Mouse (Mus musculus): Measurements from ENCODE around the gene Gm49395. TPM values are rescaled to one million over a fixed set of nuclear protein-coding genes. Genes with fewer than 3 reads are reported as not detected.

Gene Gm49395
- polyA plus RNA-seq, 1 experiment from 2014 or later, result 6.3 TPM

DNA sequence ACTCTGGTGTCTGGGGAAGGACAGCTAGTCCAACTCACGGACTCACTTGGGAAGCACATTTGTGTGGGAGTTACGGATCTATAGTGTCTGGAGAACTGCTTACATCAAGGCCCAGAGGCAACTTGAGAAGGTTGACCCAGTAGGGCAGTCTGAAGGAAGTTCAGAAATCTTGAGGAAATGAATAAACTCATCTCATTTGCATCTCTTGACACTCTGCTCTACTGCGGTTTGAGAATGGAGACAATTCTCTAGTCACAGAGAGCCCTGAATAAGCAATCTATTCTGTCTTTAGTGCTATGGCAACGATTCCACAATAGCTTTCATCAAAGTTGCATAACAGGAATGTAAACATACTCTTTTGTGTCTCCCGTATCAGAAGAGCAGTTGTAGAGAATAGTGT, 4.8 kb downstream of the Gm49395 start:
- no peaks in the 10 kb centered on the region for H3K27me3 ChIP-seq
- H3K4me3 ChIP-seq, result no peak overlapping the region
- no peak overlapping the region for H3K27ac ChIP-seq
- ATAC-seq (ENCODE audit: insufficient number of reproducible peaks, low FRiP score, low TSS enrichment, low read depth), result no peak
- no peaks in the 10 kb centered on the region for H3K9me3 ChIP-seq
- H3K4me1 ChIP-seq, result peaks cover 9% of the 10 kb centered on the region; the same call in 1 of the 2 replicates
- 80% methylated on average over 5 of the region's 5 CpGs for WGBS
- no peaks in the 10 kb centered on the region for H3K36me3 ChIP-seq
- H3K4me2 ChIP-seq, result no peak overlapping the region
- H3K9ac ChIP-seq, result no peak overlapping the region

DNA sequence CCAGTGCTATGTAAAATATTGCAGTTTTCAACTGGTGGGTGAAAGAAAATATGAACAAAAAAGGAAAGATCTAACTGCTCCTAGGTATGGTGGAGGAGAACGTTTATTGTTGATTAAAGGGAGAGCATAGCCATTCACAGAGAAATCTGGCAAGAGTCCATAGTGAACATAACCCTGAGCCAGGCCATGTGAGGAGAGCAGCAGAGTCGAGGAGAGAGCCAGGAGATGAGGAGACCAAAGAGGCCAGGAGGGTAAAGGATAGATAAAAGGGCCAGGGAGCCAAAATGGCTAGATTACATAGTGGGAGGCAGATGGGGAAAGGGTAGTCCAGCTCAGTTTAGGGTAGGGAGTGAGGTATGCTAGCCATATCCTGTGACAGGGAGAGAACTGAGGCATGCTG, 5.5 kb downstream of the Gm49395 start:
- Histone ChIP-seq H3K4me2 (no peak overlapping the region), H3K27me3 (no peaks in the 10 kb centered on the region), H3K36me3 (no peaks in the 10 kb centered on the region), H3K4me1 (peaks cover 4% of the 10 kb centered on the region; the same call in 1 of the 2 replicates), H3K27ac (no peak overlapping the region), H3K9ac (no peak overlapping the region), H3K9me3 (no peaks in the 10 kb centered on the region), H3K4me3 (no peak overlapping the region)
- 43% methylated on average over 2 of the region's 2 CpGs for WGBS
- ATAC-seq (ENCODE audit: insufficient number of reproducible peaks, low FRiP score, low TSS enrichment, low read depth), result no peak

GRCm38 (mm10) chr13:115095392-115095791, 6.3 kb downstream of the Gm49395 start:
- 77% methylated on average over 2 of the region's 2 CpGs for WGBS
- no peak for ATAC-seq (ENCODE audit: insufficient number of reproducible peaks, low FRiP score, low TSS enrichment, low read depth)
- H3K4me1 ChIP-seq, result peaks cover 8% of the 10 kb centered on the region; the same call in 1 of the 2 replicates
- no peak overlapping the region for H3K4me2 ChIP-seq
- no peak overlapping the region for H3K9ac ChIP-seq
- H3K27ac ChIP-seq, result no peak overlapping the region
- no peak overlapping the region for H3K4me3 ChIP-seq
- no peaks in the 10 kb centered on the region for H3K36me3 ChIP-seq
- H3K9me3 ChIP-seq, result no peaks in the 10 kb centered on the region
- H3K27me3 ChIP-seq, result no peaks in the 10 kb centered on the region

DNA sequence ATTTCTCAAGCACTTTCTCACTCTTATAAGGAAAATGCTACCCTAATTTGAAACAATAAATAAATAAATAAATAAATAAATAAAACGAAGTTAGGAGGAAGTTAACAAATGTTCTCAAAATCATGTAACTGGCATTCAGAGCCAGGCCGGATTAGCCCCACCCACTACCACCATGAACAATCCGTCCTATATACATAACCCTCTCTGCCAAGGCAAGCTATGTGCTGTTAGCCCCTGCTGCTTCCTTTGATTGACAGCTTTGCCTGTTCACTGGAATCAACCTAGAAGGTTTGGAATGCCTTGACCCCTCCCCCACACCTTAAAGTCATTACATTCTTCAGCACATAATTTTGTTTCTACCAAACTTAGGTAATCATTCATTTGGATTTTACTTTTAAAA, 10.2 kb downstream of the Gm49395 start:
- no peak for ATAC-seq (ENCODE audit: insufficient number of reproducible peaks, low FRiP score, low TSS enrichment, low read depth)

GRCm38 (mm10) chr13:115090977-115091445, 10.7 kb downstream of the Gm49395 start:
- ATAC-seq (ENCODE audit: insufficient number of reproducible peaks, low FRiP score, low TSS enrichment, low read depth), result no peak
- Histone ChIP-seq H3K4me3 (peak overlapping the region; percentile 66), H3K4me2 (peak overlapping the region; percentile 92), H3K4me1 (peaks cover 22% of the 10 kb centered on the region), H3K36me3 (peaks cover 17% of the 10 kb centered on the region), H3K27ac (peak overlapping the region; percentile 95), H3K9me3 (no peaks in the 10 kb centered on the region), H3K9ac (peak overlapping the region; percentile 39; the same call in 1 of the 2 replicates), H3K27me3 (no peaks in the 10 kb centered on the region)
- WGBS, result 52% methylated on average over 9 of the region's 9 CpGs

More for the DNA sequence above, 10.2 kb downstream of the Gm49395 start:
- no peaks in the 10 kb centered on the region for H3K9me3 ChIP-seq
- H3K4me2 ChIP-seq, result no peak overlapping the region
- no peaks in the 10 kb centered on the region for H3K27me3 ChIP-seq
- H3K4me3 ChIP-seq, result no peak overlapping the region
- WGBS, result 63% methylated on average over 3 of the region's 3 CpGs
- H3K27ac ChIP-seq, result no peak overlapping the region
- no peak overlapping the region for H3K9ac ChIP-seq
- H3K4me1 ChIP-seq, result peaks cover 22% of the 10 kb centered on the region
- peaks cover 15% of the 10 kb centered on the region for H3K36me3 ChIP-seq

- Histone ChIP-seq H3K9me3 (no peaks in the 10 kb centered on the region), H3K4me2 (peak within 1 kb of the TSS; percentile 92), H3K27ac (peak within 1 kb of the TSS; percentile 95), H3K36me3 (peaks cover 24% of the 10 kb centered on the region), H3K27me3 (no peaks in the 10 kb centered on the region), H3K9ac (peak within 1 kb of the TSS; percentile 64), H3K4me3 (peak within 1 kb of the TSS; percentile 66), H3K4me1 (peaks cover 22% of the 10 kb centered on the region)
- under 1% methylated on average over 60 of the region's 60 CpGs for whole genome bisulfite sequencing
- peak; percentile 92 for ATAC-seq (ENCODE audit: insufficient number of reproducible peaks, low FRiP score, low TSS enrichment, low read depth)
These were observed 11.4 kb downstream of the Gm49395 start, which contains the start of gene Pelo for GRCm38 (mm10) chr13:115090069-115090976. Gene Pelo (minus strand): TSS chr13:115090186.

DNA sequence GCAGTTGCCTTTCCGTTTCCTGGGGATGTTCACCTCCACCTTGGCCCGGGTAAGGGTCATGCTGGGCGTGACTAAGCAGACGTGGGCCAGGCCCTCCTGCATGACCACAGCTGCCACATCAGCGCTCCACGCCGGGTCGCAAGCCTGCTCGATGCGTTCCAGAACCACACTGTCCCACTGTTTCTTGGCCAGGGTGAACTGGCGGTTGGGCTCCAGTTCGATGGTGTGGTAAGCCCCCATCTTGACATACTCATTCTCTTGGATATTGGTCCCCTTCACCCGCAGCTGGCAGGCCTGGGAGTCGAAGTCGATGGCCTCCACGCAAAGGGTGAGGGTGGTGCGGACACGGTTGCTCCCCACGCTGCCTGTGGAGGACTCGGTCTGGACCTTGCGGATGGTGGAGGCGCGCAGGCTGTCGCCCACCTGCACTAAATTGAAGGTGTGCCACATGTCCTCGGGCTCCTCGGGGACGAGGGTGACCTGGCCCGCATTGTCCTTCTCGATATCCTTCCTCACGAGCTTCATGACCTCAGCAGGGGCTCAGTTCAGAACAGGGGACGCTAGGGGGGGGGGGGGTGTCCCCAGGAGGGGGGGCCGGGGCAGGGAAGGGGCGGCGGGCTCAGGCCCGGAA, 12.2 kb downstream of the Gm49395 start:
- peaks cover 22% of the 10 kb centered on the region for H3K4me1 ChIP-seq
- ATAC-seq (ENCODE audit: insufficient number of reproducible peaks, low FRiP score, low TSS enrichment, low read depth), result peak; percentile 42
- H3K27ac ChIP-seq, result peak overlapping the region; percentile 95
- H3K36me3 ChIP-seq, result peaks cover 24% of the 10 kb centered on the region
- peak overlapping the region; percentile 66 for H3K4me3 ChIP-seq
- 5% methylated on average over 31 of the region's 35 CpGs for WGBS
- peak overlapping the region; percentile 92 for H3K4me2 ChIP-seq
- H3K9ac ChIP-seq, result peak overlapping the region; percentile 64
- H3K27me3 ChIP-seq, result no peaks in the 10 kb centered on the region
- H3K9me3 ChIP-seq, result no peaks in the 10 kb centered on the region

DNA sequence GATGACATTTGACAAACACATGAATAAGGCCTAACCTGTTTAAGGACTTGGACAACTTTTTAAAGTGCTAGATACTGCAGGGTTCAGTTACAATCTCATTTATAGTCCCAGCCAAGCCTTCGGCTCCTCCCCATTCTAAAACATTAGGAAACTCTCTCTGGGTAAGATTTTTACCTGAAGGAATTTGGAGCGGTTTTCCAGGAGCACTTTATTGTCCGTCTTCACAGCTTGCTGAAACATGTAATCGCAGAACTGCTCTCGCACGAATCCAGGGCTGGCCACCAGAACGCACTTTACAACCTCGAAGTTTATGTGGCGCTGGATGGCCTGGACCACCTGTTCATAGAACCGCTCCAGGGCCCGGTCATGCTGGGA, 12.7 kb downstream of the Gm49395 start:
- 35% methylated on average over 11 of the region's 11 CpGs for WGBS
- ATAC-seq (ENCODE audit: insufficient number of reproducible peaks, low FRiP score, low TSS enrichment, low read depth), result no peak
- H3K27ac ChIP-seq, result 0 out of 2 replicates have a peak overlapping the region, but pooled peaks have one; percentile 95

GRCm38 (mm10) chr13:115085974-115086373, 15.7 kb downstream of the Gm49395 start:
- Histone ChIP-seq H3K4me1 (peaks cover 19% of the 10 kb centered on the region), H3K9me3 (no peaks in the 10 kb centered on the region), H3K27me3 (no peaks in the 10 kb centered on the region), H3K9ac (no peak overlapping the region), H3K4me2 (no peak overlapping the region), H3K36me3 (peaks cover 24% of the 10 kb centered on the region), H3K4me3 (no peak overlapping the region), H3K27ac (no peak overlapping the region)
- ATAC-seq (ENCODE audit: insufficient number of reproducible peaks, low FRiP score, low TSS enrichment, low read depth), result no peak
- 85% methylated on average over 6 of the region's 6 CpGs for WGBS

More for the DNA sequence above, 12.7 kb downstream of the Gm49395 start:
- H3K4me2 ChIP-seq, result peak overlapping the region; percentile 92
- peak overlapping the region; percentile 64; the same call in 1 of the 2 replicates for H3K9ac ChIP-seq
- peaks cover 24% of the 10 kb centered on the region for H3K36me3 ChIP-seq
- H3K4me1 ChIP-seq, result peaks cover 22% of the 10 kb centered on the region
- H3K4me3 ChIP-seq, result peak overlapping the region; percentile 66
- no peaks in the 10 kb centered on the region for H3K27me3 ChIP-seq
- H3K9me3 ChIP-seq, result no peaks in the 10 kb centered on the region

DNA sequence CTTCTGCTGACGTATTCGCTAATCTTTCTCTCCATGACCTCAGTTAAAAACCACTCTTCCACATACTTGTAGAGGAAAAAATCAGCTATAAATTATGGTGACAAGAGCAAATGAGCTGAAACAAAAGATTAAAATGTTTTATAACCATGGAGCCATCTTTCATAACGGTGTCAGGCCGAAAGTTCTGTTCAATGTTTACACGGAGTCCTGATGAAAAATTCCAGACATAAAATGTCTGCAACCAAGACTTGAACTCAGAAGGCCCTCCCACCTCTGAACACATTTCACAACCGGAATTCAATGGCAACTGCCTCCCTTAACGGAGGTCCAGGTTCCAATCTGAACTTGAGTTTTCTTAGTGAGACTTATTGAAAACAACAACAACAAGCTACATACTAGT, 19.4 kb downstream of the Gm49395 start:
- H3K36me3 ChIP-seq, result peaks cover 15% of the 10 kb centered on the region
- H3K4me3 ChIP-seq, result no peak overlapping the region
- no peak for ATAC-seq (ENCODE audit: insufficient number of reproducible peaks, low FRiP score, low TSS enrichment, low read depth)
- no peaks in the 10 kb centered on the region for H3K27me3 ChIP-seq
- no peak overlapping the region for H3K9ac ChIP-seq
- no peaks in the 10 kb centered on the region for H3K4me1 ChIP-seq
- no peak overlapping the region for H3K4me2 ChIP-seq
- H3K27ac ChIP-seq, result no peak overlapping the region
- no peaks in the 10 kb centered on the region for H3K9me3 ChIP-seq
- 83% methylated on average over 7 of the region's 7 CpGs for WGBS

DNA sequence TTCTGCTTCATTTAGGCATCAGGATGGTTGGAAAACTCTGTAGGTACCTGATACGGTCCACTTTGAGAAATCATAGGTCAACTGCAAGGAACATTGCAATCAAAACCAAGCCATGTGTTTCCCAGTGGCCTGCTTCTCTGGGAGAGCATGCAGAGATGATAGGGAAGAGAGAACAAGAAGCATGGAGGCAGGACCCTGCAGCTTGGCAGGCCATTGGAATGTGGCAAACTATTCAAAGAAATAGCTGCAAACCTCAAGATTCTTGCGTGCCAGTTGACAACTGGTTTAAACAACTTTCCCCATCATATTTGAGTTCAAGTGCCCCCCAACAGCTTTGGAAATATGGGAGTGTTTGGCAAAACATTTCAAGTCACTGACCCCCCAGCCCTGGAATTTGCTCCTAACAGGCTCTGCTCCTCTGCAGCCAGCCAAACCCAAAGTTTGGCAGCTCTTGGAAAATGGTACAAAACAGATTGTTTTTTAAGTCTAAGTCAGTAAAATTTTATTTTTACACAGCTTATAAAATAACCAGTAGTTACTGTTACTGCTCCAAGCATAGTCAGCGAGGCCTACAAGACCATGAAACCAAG, 21.6 kb downstream of the Gm49395 start:
- Histone ChIP-seq H3K4me3 (no peak overlapping the region), H3K27me3 (no peaks in the 10 kb centered on the region), H3K4me2 (no peak overlapping the region), H3K9me3 (no peaks in the 10 kb centered on the region), H3K4me1 (no peaks in the 10 kb centered on the region), H3K27ac (no peak overlapping the region), H3K36me3 (no peaks in the 10 kb centered on the region), H3K9ac (no peak overlapping the region)
- 72% methylated on average over 3 of the region's 3 CpGs for WGBS
- ATAC-seq (ENCODE audit: insufficient number of reproducible peaks, low FRiP score, low TSS enrichment, low read depth), result no peak

All from limb, embryonic 15.5 days (tissue).